Mouse (Mus musculus) layer of hippocampus, adult 9-10 months (tissue): ENCODE measurements around the gene Piezo1.

Source experiments
- DNase-seq: peaks from one replicate; pipeline ENCODE4 v3.0.0; 2022; ENCODE audit warnings: low spot score

Piezo1 gene

GRCm38 (mm10) chr8:122546066-122546755 is 4.9 kb downstream of the Piezo1 start:
- no peak for DNase-seq

GRCm38 (mm10) chr8:122544138-122544537 is 7.0 kb downstream of the Piezo1 start:
- no peak for DNase-seq

- DNase-seq = no peak
Measured at GRCm38 (mm10) chr8:122538310-122539076, 12.6 kb downstream of the Piezo1 start.

GRCm38 (mm10) chr8:122537812-122538211 is 13.3 kb downstream of the Piezo1 start:
- no peak for DNase-seq

- no peak for DNase-seq
Measured at GRCm38 (mm10) chr8:122537033-122537432, 14.1 kb downstream of the Piezo1 start.

- DNase-seq = no peak
Measured at GRCm38 (mm10) chr8:122531312-122531711, 19.8 kb downstream of the Piezo1 start.

- no peak for DNase-seq
Measured at GRCm38 (mm10) chr8:122529159-122529558, 22.0 kb downstream of the Piezo1 start.

GRCm38 (mm10) chr8:122527937-122528336 is 23.2 kb downstream of the Piezo1 start:
- no peak for DNase-seq

GRCm38 (mm10) chr8:122526526-122527170 is 24.5 kb downstream of the Piezo1 start:
- DNase-seq = no peak

GRCm38 (mm10) chr8:122526084-122526483 is 25.0 kb downstream of the Piezo1 start:
- no peak for DNase-seq

- no peak for DNase-seq
Measured at GRCm38 (mm10) chr8:122525004-122525403, 26.1 kb downstream of the Piezo1 start.

GRCm38 (mm10) chr8:122524506-122524905 is 26.6 kb downstream of the Piezo1 start:
- DNase-seq = no peak

GRCm38 (mm10) chr8:122523652-122524360 is 27.3 kb downstream of the Piezo1 start:
- no peak for DNase-seq

GRCm38 (mm10) chr8:122522796-122523651 is 28.1 kb downstream of the Piezo1 start:
- no peak for DNase-seq

- no peak for DNase-seq
Measured at GRCm38 (mm10) chr8:122520611-122521010, 30.5 kb downstream of the Piezo1 start.

- no peak for DNase-seq
Measured at GRCm38 (mm10) chr8:122517541-122518190, 33.5 kb downstream of the Piezo1 start.

- no peak for DNase-seq
Measured at GRCm38 (mm10) chr8:122515699-122516098, 35.4 kb downstream of the Piezo1 start.

- no peak for DNase-seq
Measured at GRCm38 (mm10) chr8:122512392-122512791, 38.7 kb downstream of the Piezo1 start.

- no peak for DNase-seq
Measured at GRCm38 (mm10) chr8:122511552-122511951, 39.6 kb downstream of the Piezo1 start.

GRCm38 (mm10) chr8:122500856-122501255 is 50.3 kb downstream of the Piezo1 start:
- peak; percentile 61 for DNase-seq

GRCm38 (mm10) chr8:122497912-122498311 is 53.2 kb downstream of the Piezo1 start:
- no peak for DNase-seq
